Mouse (Mus musculus): ENCODE results near the gene Grik4.

Grik4 gene

GRCm38 (mm10) chr9:42490589-42491382 is 453.5 kb downstream of the Grik4 start:
- DNase-seq (ENCODE audit: low spot score in 2 of 2) = no peak

GRCm38 (mm10) chr9:42488071-42488470 is 456.2 kb downstream of the Grik4 start:
- no peak for DNase-seq (ENCODE audit: low spot score in 2 of 2)

- no peak for DNase-seq (ENCODE audit: low spot score in 2 of 2)
These were observed 457.4 kb downstream of the Grik4 start for GRCm38 (mm10) chr9:42486913-42487312.

- DNase-seq (ENCODE audit: low spot score in 2 of 2) = no peak
These were observed 459.6 kb downstream of the Grik4 start for GRCm38 (mm10) chr9:42484667-42485066.

GRCm38 (mm10) chr9:42482944-42483343 is 461.3 kb downstream of the Grik4 start:
- no peak for DNase-seq (ENCODE audit: low spot score in 2 of 2)

GRCm38 (mm10) chr9:42476166-42476565 is 468.1 kb downstream of the Grik4 start:
- DNase-seq (ENCODE audit: low spot score in 2 of 2) = no peak

DNA sequence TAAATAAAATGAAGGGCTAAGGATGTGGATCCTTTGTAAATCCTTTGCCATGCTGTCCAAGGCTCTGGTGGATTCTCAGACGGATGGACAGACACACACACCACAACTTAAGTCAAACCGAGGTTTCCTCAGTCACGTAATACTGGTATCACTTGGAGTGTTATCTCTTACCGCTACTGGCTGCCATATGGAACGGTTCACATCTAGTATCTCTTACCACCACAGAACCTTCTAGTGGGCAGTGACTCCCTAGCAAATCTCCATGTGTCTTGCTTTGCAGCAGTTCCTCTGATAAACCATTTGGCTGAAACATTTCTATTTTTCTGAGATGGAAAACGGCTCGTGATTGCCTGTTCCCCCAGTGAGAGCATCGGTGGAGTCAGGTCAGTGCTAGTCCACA is 470.0 kb downstream of the Grik4 start:
- no peak for DNase-seq (ENCODE audit: low spot score in 2 of 2)

- DNase-seq (ENCODE audit: low spot score in 2 of 2) = peak; percentile 66 to 82
These were observed 472.2 kb downstream of the Grik4 start for GRCm38 (mm10) chr9:42471921-42472747.

DNA sequence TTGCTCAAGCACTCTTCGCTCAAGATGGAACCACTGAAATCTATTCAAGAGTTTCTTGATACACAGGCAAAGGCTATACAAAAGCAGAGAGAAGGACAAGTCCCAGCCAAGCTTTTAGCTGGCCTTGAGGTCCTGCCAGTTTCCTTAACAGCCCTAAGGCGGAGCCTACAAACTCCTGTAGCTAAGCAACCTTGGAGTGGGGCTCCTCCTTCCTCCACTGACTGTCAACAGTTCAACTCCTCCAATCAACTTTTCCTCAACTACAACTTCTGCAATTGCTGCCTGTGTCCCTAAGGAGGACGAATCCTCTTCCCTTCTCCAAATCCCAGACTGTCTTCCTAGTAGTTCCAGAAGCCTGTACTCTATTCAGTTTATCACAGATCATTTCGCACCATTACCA is 473.1 kb downstream of the Grik4 start:
- peak in 1 of 2 experiments; percentile 21 for DNase-seq (ENCODE audit: low spot score in 2 of 2)

DNA sequence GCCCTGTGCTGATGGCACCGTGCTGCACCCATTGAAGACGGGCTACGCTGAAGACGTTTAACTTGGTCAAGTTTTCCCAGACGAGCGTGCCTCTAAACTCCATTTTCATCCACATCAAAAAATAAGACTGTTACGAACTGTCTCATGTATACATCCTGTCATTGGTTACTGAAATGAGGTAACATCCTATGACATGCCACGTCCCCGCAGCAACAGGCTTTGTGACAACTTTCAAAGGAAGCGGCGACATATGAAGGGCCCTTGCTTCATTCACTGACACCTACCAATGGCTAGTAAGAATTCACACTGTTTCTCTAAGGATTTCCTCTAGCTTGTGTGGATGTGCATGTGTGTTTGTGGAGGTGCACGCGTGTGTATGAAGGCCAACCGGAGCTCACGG is 475.0 kb downstream of the Grik4 start:
- no peak for DNase-seq (ENCODE audit: low spot score in 2 of 2)

DNA sequence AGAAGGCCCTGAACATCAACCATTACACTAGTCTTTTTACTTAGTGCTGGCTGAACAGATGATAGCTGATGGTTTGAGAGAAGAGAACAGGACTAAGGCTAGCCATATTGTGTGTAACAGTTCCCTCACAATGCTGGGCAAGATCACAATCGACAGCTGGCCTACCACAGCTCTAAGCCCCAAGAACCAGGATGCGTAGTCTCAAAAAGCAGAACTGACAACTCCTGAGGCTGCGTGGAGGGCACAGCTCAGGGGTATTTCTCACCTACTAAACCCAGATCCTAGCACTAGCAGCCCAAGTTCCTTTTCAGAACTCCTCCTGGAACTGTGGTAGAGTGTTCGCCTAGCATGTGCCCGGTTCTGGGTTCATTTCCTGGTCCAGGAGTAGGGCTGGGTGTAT is 475.9 kb downstream of the Grik4 start:
- DNase-seq (ENCODE audit: low spot score in 2 of 2) = no peak

Measured in spleen, postnatal 14 days (tissue).